8 mouse cellular contexts compared by ENCODE assay signal in genomic region chr17:23742210-23742793, GRCm38 (mm10). TPM values are rescaled to one million over a fixed set of nuclear protein-coding genes. Genes with fewer than 3 reads are reported as not detected.
DNase-seq lines count a peak whose midpoint lies in the region; ATAC-seq and TF ChIP-seq lines count a peak whose summit lies in the region.

No protein-coding gene starts in this region.

- no peak for ATAC-seq in heart, embryonic 15.5 days (replicated peaks; ENCODE audit: insufficient number of reproducible peaks, insufficient read depth, low FRiP score, low read depth)
- no peak for ATAC-seq in limb, embryonic 14.5 days (ENCODE audit: low FRiP score, low read depth)

- peak; percentile 50 to 54 for DNase-seq in cerebellum, postnatal 10 days
- no peak for DNase-seq in cerebellum, adult 11 months
- DNase-seq in limb, embryonic 14.5 days (ENCODE audit: low spot score) = no peak
- DNase-seq in neural tube, embryonic 10.5 days (ENCODE audit: extremely low spot score, low spot score) = peak; percentile 37
- DNase-seq in left cerebral cortex, adult 11 months (ENCODE audit: low spot score) = no peak
- no peak for DNase-seq in MN1 (ENCODE audit: low spot score)

- no peak for TF ChIP-seq POLR2A in limb, embryonic 14.5 days (IDR thresholded peaks at IDR 0.05; ENCODE audit: borderline replicate concordance, extremely low read depth, insufficient read depth, insufficient read length)

- H3K4me1 ChIP-seq in E14TG2a.4 (replicated peaks; ENCODE audit: low read depth, low read length) = peaks cover 79% of the 10 kb centered on the region
- H3K4me1 ChIP-seq in heart, embryonic 15.5 days (replicated peaks) = peaks cover 59% of the 10 kb centered on the region
- H3K4me1 ChIP-seq in limb, embryonic 14.5 days (ENCODE audit: control insufficient read depth, insufficient read depth, low read length) = peaks cover 29% of the 10 kb centered on the region

- no peak for TF ChIP-seq CTCF in E14TG2a.4 (conservative IDR thresholded peaks at IDR 0.05; ENCODE audit: low read length)

- WGBS in heart, embryonic 15.5 days = 7% methylated on average over 44 of the region's 44 CpGs
- WGBS in limb, embryonic 14.5 days = 11% methylated on average over 44 of the region's 44 CpGs

- H3K4me2 ChIP-seq in heart, embryonic 15.5 days = peak overlapping the region; percentile 39
- peak overlapping the region; percentile 40 for H3K4me2 ChIP-seq in limb, embryonic 14.5 days (replicated peaks; ENCODE audit: low read depth, low read length, severe bottlenecking)

- no peaks in the 10 kb centered on the region for H3K36me3 ChIP-seq in E14TG2a.4 (ENCODE audit: insufficient read depth, low read length)
- no peaks in the 10 kb centered on the region for H3K36me3 ChIP-seq in heart, embryonic 15.5 days
- no peaks in the 10 kb centered on the region for H3K36me3 ChIP-seq in limb, embryonic 14.5 days (ENCODE audit: control insufficient read depth, insufficient read depth, low read length)

- no peaks in the 10 kb centered on the region for H3K9me3 ChIP-seq in E14TG2a.4 (ENCODE audit: low read length)
- no peaks in the 10 kb centered on the region for H3K9me3 ChIP-seq in heart, embryonic 15.5 days (replicated peaks)
- H3K9me3 ChIP-seq in limb, embryonic 14.5 days (ENCODE audit: control insufficient read depth, low read length) = no peaks in the 10 kb centered on the region

- H3K4me3 ChIP-seq in E14TG2a.4 (replicated peaks; ENCODE audit: low read length) = peak overlapping the region; percentile 61
- H3K4me3 ChIP-seq in heart, embryonic 15.5 days = peak overlapping the region; percentile 27
- peak overlapping the region; percentile 32 for H3K4me3 ChIP-seq in limb, embryonic 14.5 days (replicated peaks; ENCODE audit: low read length)

- H3K27me3 ChIP-seq in E14TG2a.4 (ENCODE audit: insufficient read depth, low read length) = peaks cover 95% of the 10 kb centered on the region
- H3K27me3 ChIP-seq in heart, embryonic 15.5 days = peaks cover 76% of the 10 kb centered on the region
- H3K27me3 ChIP-seq in limb, embryonic 14.5 days (ENCODE audit: control insufficient read depth, insufficient read depth, low read length) = peaks cover 83% of the 10 kb centered on the region

- no peak overlapping the region for H3K27ac ChIP-seq in heart, embryonic 15.5 days
- no peak overlapping the region for H3K27ac ChIP-seq in limb, embryonic 14.5 days (replicated peaks; ENCODE audit: low read depth, low read length)

- no peak overlapping the region for H3K9ac ChIP-seq in heart, embryonic 15.5 days
- H3K9ac ChIP-seq in limb, embryonic 14.5 days (ENCODE audit: low read depth, low read length, severe bottlenecking) = no peak overlapping the region

RNA-seq across cellular contexts. Expression of gene Paqr4, which starts 1.6 kb away (rescaled TPM):
- 13.5 and 18.7 TPM in 2 replicates for polyA plus RNA-seq in heart, embryonic 15.5 days (2015; fragmentation: Nextera tagmentation; extraction: Ambion mirVana)
- polyA plus RNA-seq in limb, embryonic 14.5 days (2012; rRNA removed) = 9.7 and 13.4 TPM in 2 replicates
- 15.7 and 17.3 TPM in 2 replicates for polyA plus RNA-seq in limb, embryonic 14.5 days (2014; fragmentation: Nextera tagmentation; extraction: Ambion mirVana)

RNA-seq across cellular contexts. Expression of gene Kremen2, which starts 3.3 kb away (rescaled TPM):
- polyA plus RNA-seq in heart, embryonic 15.5 days (2015; fragmentation: Nextera tagmentation; extraction: Ambion mirVana) = 0.28 and 3.3 TPM in 2 replicates
- 40.1 and 50.6 TPM in 2 replicates for polyA plus RNA-seq in limb, embryonic 14.5 days (2012; rRNA removed)
- polyA plus RNA-seq in limb, embryonic 14.5 days (2014; fragmentation: Nextera tagmentation; extraction: Ambion mirVana) = 42.4 and 42.6 TPM in 2 replicates

RNA-seq across cellular contexts. Expression of gene Pkmyt1, which starts 16.2 kb away (rescaled TPM):
- polyA plus RNA-seq in heart, embryonic 15.5 days (2015; fragmentation: Nextera tagmentation; extraction: Ambion mirVana) = 22.4 and 37.6 TPM in 2 replicates
- 81.7 and 105 TPM in 2 replicates for polyA plus RNA-seq in limb, embryonic 14.5 days (2012; rRNA removed)
- polyA plus RNA-seq in limb, embryonic 14.5 days (2014; fragmentation: Nextera tagmentation; extraction: Ambion mirVana) = 46.4 and 47.5 TPM in 2 replicates

RNA-seq across cellular contexts. Expression of gene 1520401A03Rik, which starts 19.7 kb away (rescaled TPM):
- not detected in 2 replicates for polyA plus RNA-seq in heart, embryonic 15.5 days (2015; fragmentation: Nextera tagmentation; extraction: Ambion mirVana)
- polyA plus RNA-seq in limb, embryonic 14.5 days (2012; rRNA removed) = 4.4 and 4.6 TPM in 2 replicates
- 1.6 and 2.1 TPM in 2 replicates for polyA plus RNA-seq in limb, embryonic 14.5 days (2014; fragmentation: Nextera tagmentation; extraction: Ambion mirVana)

RNA-seq across cellular contexts. Expression of gene Flywch1, which starts 29.1 kb away (rescaled TPM):
- 36.5 and 47.5 TPM in 2 replicates for polyA plus RNA-seq in heart, embryonic 15.5 days (2015; fragmentation: Nextera tagmentation; extraction: Ambion mirVana)
- 47.1 and 58.5 TPM in 2 replicates for polyA plus RNA-seq in limb, embryonic 14.5 days (2012; rRNA removed)
- polyA plus RNA-seq in limb, embryonic 14.5 days (2014; fragmentation: Nextera tagmentation; extraction: Ambion mirVana) = 66.2 and 74.8 TPM in 2 replicates

Comparison
In these comparisons a context has a peak if more than half of its experiments do, and no peak if none do; other contexts are left out.
1. DNase-seq: peak in cerebellum, postnatal 10 days (2 of 2) and neural tube, embryonic 10.5 days (single experiment); none in cerebellum, adult 11 months (single experiment), limb, embryonic 14.5 days (single experiment), left cerebral cortex, adult 11 months (single experiment) and MN1 (single experiment).
2. Peak in every context shown above with its lines, with median percentiles within 50 percentile points of each other: H3K4me3 ChIP-seq.